In the genomic region with DNA sequence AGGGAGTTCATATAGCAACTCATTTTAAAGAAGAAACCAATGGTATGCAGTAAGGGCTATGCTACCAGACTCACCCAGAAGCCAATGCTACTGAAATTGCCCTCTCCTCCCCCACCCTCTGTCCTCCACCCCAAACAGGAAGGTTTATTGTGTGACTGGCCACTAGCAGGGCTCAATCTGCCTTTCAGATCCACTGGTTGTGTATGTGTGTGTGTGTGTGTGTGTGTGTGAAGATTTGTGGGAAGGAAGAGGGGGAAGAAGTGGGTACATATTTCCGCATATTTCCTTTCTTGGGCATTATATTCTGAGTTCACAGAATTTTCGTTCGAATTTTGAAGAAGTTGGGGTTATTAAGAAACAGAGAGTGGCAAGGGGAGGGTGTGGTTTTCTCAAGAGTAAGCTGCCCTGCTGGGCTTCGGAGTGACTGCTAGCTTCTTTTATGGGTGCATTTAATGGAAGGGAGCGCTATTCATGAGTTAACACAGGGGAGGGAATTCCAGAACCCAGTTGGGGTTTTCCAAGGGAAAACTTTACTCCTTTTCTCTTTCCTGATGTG, we compare ENCODE assay signal across 10 mouse cellular contexts.
DNase-seq lines count a peak whose midpoint lies in the region; ATAC-seq lines count a peak whose summit lies in the region.
"Had no signal": no experiment of that assay in that cellular context is flagged by ENCODE, and none has a peak within 500 bp of the region (broad histone marks: within the 10 kb centered on the region; RNA-seq: fewer than 3 reads in every experiment).

No protein-coding gene starts in this region.

- no peaks in the 10 kb centered on the region for H3K27me3 ChIP-seq in hindbrain, embryonic 15.5 days
- H3K27me3 ChIP-seq in hindbrain, embryonic 12.5 days, result no peaks in the 10 kb centered on the region
- H3K27me3 ChIP-seq in embryonic facial prominence, embryonic 14.5 days (replicated peaks; ENCODE audit: control insufficient read depth, insufficient read depth, low read length), result no peaks in the 10 kb centered on the region

- peaks cover 18% of the 10 kb centered on the region for H3K4me1 ChIP-seq in hindbrain, embryonic 15.5 days (replicated peaks)
- H3K4me1 ChIP-seq in hindbrain, embryonic 12.5 days, result peaks cover 21% of the 10 kb centered on the region
- H3K4me1 ChIP-seq in embryonic facial prominence, embryonic 14.5 days (ENCODE audit: control insufficient read depth, insufficient read depth, low read length), result peaks cover 51% of the 10 kb centered on the region

- peak; percentile 50 for DNase-seq in 416B (ENCODE audit: low read depth)
- no peak for DNase-seq in embryonic facial prominence, embryonic 14.5 days (ENCODE audit: low spot score)
- DNase-seq in lung, postnatal 10 days, result peak; percentile 40
- no peak for DNase-seq in cerebellum, postnatal 36 days
- DNase-seq in thymus, postnatal 0 days (ENCODE audit: low spot score), result no peak
- DNase-seq in layer of hippocampus, adult 11-12 months (ENCODE audit: low spot score), result no peak
- DNase-seq: adrenal gland, postnatal 10 days; cerebellum, adult 9-11 months had no signal

- no peak overlapping the region for H3K4me3 ChIP-seq in hindbrain, embryonic 15.5 days
- H3K4me3 ChIP-seq in hindbrain, embryonic 12.5 days, result no peak overlapping the region
- H3K4me3 ChIP-seq in embryonic facial prominence, embryonic 14.5 days (ENCODE audit: low read depth, low read length), result no peak overlapping the region

- no peak for ATAC-seq in hindbrain, embryonic 15.5 days (ENCODE audit: low FRiP score, low read depth)
- ATAC-seq in hindbrain, embryonic 12.5 days (ENCODE audit: low FRiP score), result no peak
- no peak for ATAC-seq in embryonic facial prominence, embryonic 14.5 days (ENCODE audit: low read depth)

- H3K36me3 ChIP-seq in hindbrain, embryonic 15.5 days, result no peaks in the 10 kb centered on the region
- no peaks in the 10 kb centered on the region for H3K36me3 ChIP-seq in hindbrain, embryonic 12.5 days
- no peaks in the 10 kb centered on the region for H3K36me3 ChIP-seq in embryonic facial prominence, embryonic 14.5 days (ENCODE audit: control insufficient read depth, insufficient read depth, low read length)

- no peaks in the 10 kb centered on the region for H3K9me3 ChIP-seq in hindbrain, embryonic 15.5 days
- no peaks in the 10 kb centered on the region for H3K9me3 ChIP-seq in hindbrain, embryonic 12.5 days (replicated peaks)
- H3K9me3 ChIP-seq in embryonic facial prominence, embryonic 14.5 days (ENCODE audit: control insufficient read depth, low read length), result no peaks in the 10 kb centered on the region; the same call in 1 of the 2 replicates

- H3K9ac ChIP-seq in hindbrain, embryonic 15.5 days, result no peak overlapping the region
- no peak overlapping the region for H3K9ac ChIP-seq in hindbrain, embryonic 12.5 days
- H3K9ac ChIP-seq in embryonic facial prominence, embryonic 14.5 days (ENCODE audit: low read depth, low read length), result no peak overlapping the region

- 70% methylated on average over 5 of the region's 5 CpGs for WGBS in hindbrain, embryonic 15.5 days
- WGBS in hindbrain, embryonic 12.5 days, result 61% methylated on average over 5 of the region's 5 CpGs
- WGBS in embryonic facial prominence, embryonic 14.5 days, result 67% methylated on average over 5 of the region's 5 CpGs

- H3K4me2 ChIP-seq in hindbrain, embryonic 15.5 days, result no peak overlapping the region
- H3K4me2 ChIP-seq in hindbrain, embryonic 12.5 days (replicated peaks), result no peak overlapping the region
- H3K4me2 ChIP-seq in embryonic facial prominence, embryonic 14.5 days (ENCODE audit: low read depth, low read length), result 0 out of 2 replicates have a peak overlapping the region, but pooled peaks have one; percentile 13

- H3K27ac ChIP-seq in hindbrain, embryonic 15.5 days (replicated peaks), result peak overlapping the region; percentile 42; the same call in 1 of the 2 replicates
- H3K27ac ChIP-seq in hindbrain, embryonic 12.5 days, result no peak overlapping the region
- peak overlapping the region; percentile 72 for H3K27ac ChIP-seq in embryonic facial prominence, embryonic 14.5 days (replicated peaks; ENCODE audit: low read depth, low read length)

Comparison
In these comparisons a context has a peak if more than half of its experiments do, and no peak if none do; other contexts are left out.
1. DNase-seq: peak in 416B (single experiment) and lung, postnatal 10 days (single experiment); none in embryonic facial prominence, embryonic 14.5 days (single experiment), cerebellum, postnatal 36 days (0 of 2), thymus, postnatal 0 days (single experiment) and layer of hippocampus, adult 11-12 months (single experiment).